Mouse (Mus musculus): ENCODE results near the gene Set. TPM values are rescaled to one million over a fixed set of nuclear protein-coding genes. Genes with fewer than 3 reads are reported as not detected.

Gene Set
- total RNA-seq, 2 experiments from 2014 or later: 56.2 to 219 TPM

Other genes with a start within 250 kb of the Set start
- 13.7 and 26.8 TPM in 2 replicates for gene Urm1, start 237.3 kb upstream of the Set start, total RNA-seq (2015; ENCODE audit: low replicate concordance)
- 4.5 and 4.6 TPM in 2 replicates for gene Urm1, start 237.3 kb upstream of the Set start, total RNA-seq (2017; ENCODE audit: low replicate concordance)
- gene Cercam, start 188.2 kb upstream of the Set start, total RNA-seq (2015; ENCODE audit: low replicate concordance): 44.9 and 66.3 TPM in 2 replicates
- 36.4 and 48.1 TPM in 2 replicates for gene Cercam, start 188.2 kb upstream of the Set start, total RNA-seq (2017; ENCODE audit: low replicate concordance)
- gene Odf2, start 168.2 kb upstream of the Set start, total RNA-seq (2015; ENCODE audit: low replicate concordance): 168 and 212 TPM in 2 replicates
- 352 and 377 TPM in 2 replicates for gene Odf2, start 168.2 kb upstream of the Set start, total RNA-seq (2017; ENCODE audit: low replicate concordance)
- 15.5 and 39.8 TPM in 2 replicates for gene Gle1, start 122.0 kb upstream of the Set start, total RNA-seq (2015; ENCODE audit: low replicate concordance)
- 41.2 and 47.4 TPM in 2 replicates for gene Gle1, start 122.0 kb upstream of the Set start, total RNA-seq (2017; ENCODE audit: low replicate concordance)
- 33.5 and 34.6 TPM in 2 replicates for gene Sptan1, start 91.8 kb upstream of the Set start, total RNA-seq (2015; ENCODE audit: low replicate concordance)
- 16.2 and 17.8 TPM in 2 replicates for gene Sptan1, start 91.8 kb upstream of the Set start, total RNA-seq (2017; ENCODE audit: low replicate concordance)
- 2.1 and 3.2 TPM in 2 replicates for gene Wdr34, start 8.5 kb upstream of the Set start, total RNA-seq (2015; ENCODE audit: low replicate concordance)
- gene Wdr34, start 8.5 kb upstream of the Set start, total RNA-seq (2017; ENCODE audit: low replicate concordance): 0.26 TPM in 1 of 2 replicates, not detected in the other
- not detected in 2 replicates for gene Pkn3, start 20.3 kb downstream of the Set start, total RNA-seq (2015; ENCODE audit: low replicate concordance)
- gene Pkn3, start 20.3 kb downstream of the Set start, total RNA-seq (2017; ENCODE audit: low replicate concordance): not detected in 2 replicates
- gene Zdhhc12, start 36.3 kb downstream of the Set start, total RNA-seq (2015; ENCODE audit: low replicate concordance): 8.6 and 13.4 TPM in 2 replicates
- 2.3 and 4.0 TPM in 2 replicates for gene Zdhhc12, start 36.3 kb downstream of the Set start, total RNA-seq (2017; ENCODE audit: low replicate concordance)
- gene Zer1, start 67.2 kb downstream of the Set start, total RNA-seq (2015; ENCODE audit: low replicate concordance): 10.9 and 27.4 TPM in 2 replicates
- 6.7 and 11.7 TPM in 2 replicates for gene Zer1, start 67.2 kb downstream of the Set start, total RNA-seq (2017; ENCODE audit: low replicate concordance)
- gene Tbc1d13, start 76.4 kb downstream of the Set start, total RNA-seq (2015; ENCODE audit: low replicate concordance): 4.7 and 9.2 TPM in 2 replicates
- 4.8 and 13.2 TPM in 2 replicates for gene Tbc1d13, start 76.4 kb downstream of the Set start, total RNA-seq (2017; ENCODE audit: low replicate concordance)
- not detected in 2 replicates for gene Endog, start 114.1 kb downstream of the Set start, total RNA-seq (2015; ENCODE audit: low replicate concordance)
- gene Endog, start 114.1 kb downstream of the Set start, total RNA-seq (2017; ENCODE audit: low replicate concordance): 1.7 TPM in 1 of 2 replicates, not detected in the other
- 2.9 and 10.5 TPM in 2 replicates for gene Spout1, start 121.1 kb downstream of the Set start, total RNA-seq (2015; ENCODE audit: low replicate concordance)
- gene Spout1, start 121.1 kb downstream of the Set start, total RNA-seq (2017; ENCODE audit: low replicate concordance): 3.5 and 7.6 TPM in 2 replicates
- gene Kyat1, start 148.5 kb downstream of the Set start, total RNA-seq (2015; ENCODE audit: low replicate concordance): 3.2 TPM in 1 of 2 replicates, not detected in the other
- gene Kyat1, start 148.5 kb downstream of the Set start, total RNA-seq (2017; ENCODE audit: low replicate concordance): 1.8 and 2.3 TPM in 2 replicates
- 9.6 and 11.9 TPM in 2 replicates for gene Lrrc8a, start 180.3 kb downstream of the Set start, total RNA-seq (2015; ENCODE audit: low replicate concordance)
- 6.9 and 10.7 TPM in 2 replicates for gene Lrrc8a, start 180.3 kb downstream of the Set start, total RNA-seq (2017; ENCODE audit: low replicate concordance)
- not detected in 2 replicates for gene Gm28035, start 183.2 kb downstream of the Set start, total RNA-seq (2015; ENCODE audit: low replicate concordance)
- gene Gm28035, start 183.2 kb downstream of the Set start, total RNA-seq (2017; ENCODE audit: low replicate concordance): 0.13 TPM in 1 of 2 replicates, not detected in the other
- 6.1 and 11.3 TPM in 2 replicates for gene Phyhd1, start 208.8 kb downstream of the Set start, total RNA-seq (2015; ENCODE audit: low replicate concordance)
- gene Phyhd1, start 208.8 kb downstream of the Set start, total RNA-seq (2017; ENCODE audit: low replicate concordance): 2.8 and 9.6 TPM in 2 replicates
- gene Gm28038, start 223.7 kb downstream of the Set start, total RNA-seq (2015; ENCODE audit: low replicate concordance): not detected in 2 replicates
- gene Gm28038, start 223.7 kb downstream of the Set start, total RNA-seq (2017; ENCODE audit: low replicate concordance): not detected in 2 replicates
- gene Dolk, start 229.0 kb downstream of the Set start, total RNA-seq (2015; ENCODE audit: low replicate concordance): 1.3 TPM in 1 of 2 replicates, not detected in the other
- 1.0 TPM in 1 of 2 replicates, not detected in the other for gene Dolk, start 229.0 kb downstream of the Set start, total RNA-seq (2017; ENCODE audit: low replicate concordance)
- gene Nup188, start 229.0 kb downstream of the Set start, total RNA-seq (2015; ENCODE audit: low replicate concordance): 15.5 and 19.3 TPM in 2 replicates
- gene Nup188, start 229.0 kb downstream of the Set start, total RNA-seq (2017; ENCODE audit: low replicate concordance): 12.1 and 13.9 TPM in 2 replicates

Measured in erythroid progenitor cell, adult 5-6 weeks (primary cell).